Mouse (Mus musculus): ENCODE measurements around the gene Ribc1. TPM values are rescaled to one million over a fixed set of nuclear protein-coding genes. Genes with fewer than 3 reads are reported as not detected.

The Ribc1 gene
- polyA plus RNA-seq (2015; fragmentation: Nextera tagmentation; extraction: Ambion mirVana), result 3.2 and 4.6 TPM in 2 replicates

DNA sequence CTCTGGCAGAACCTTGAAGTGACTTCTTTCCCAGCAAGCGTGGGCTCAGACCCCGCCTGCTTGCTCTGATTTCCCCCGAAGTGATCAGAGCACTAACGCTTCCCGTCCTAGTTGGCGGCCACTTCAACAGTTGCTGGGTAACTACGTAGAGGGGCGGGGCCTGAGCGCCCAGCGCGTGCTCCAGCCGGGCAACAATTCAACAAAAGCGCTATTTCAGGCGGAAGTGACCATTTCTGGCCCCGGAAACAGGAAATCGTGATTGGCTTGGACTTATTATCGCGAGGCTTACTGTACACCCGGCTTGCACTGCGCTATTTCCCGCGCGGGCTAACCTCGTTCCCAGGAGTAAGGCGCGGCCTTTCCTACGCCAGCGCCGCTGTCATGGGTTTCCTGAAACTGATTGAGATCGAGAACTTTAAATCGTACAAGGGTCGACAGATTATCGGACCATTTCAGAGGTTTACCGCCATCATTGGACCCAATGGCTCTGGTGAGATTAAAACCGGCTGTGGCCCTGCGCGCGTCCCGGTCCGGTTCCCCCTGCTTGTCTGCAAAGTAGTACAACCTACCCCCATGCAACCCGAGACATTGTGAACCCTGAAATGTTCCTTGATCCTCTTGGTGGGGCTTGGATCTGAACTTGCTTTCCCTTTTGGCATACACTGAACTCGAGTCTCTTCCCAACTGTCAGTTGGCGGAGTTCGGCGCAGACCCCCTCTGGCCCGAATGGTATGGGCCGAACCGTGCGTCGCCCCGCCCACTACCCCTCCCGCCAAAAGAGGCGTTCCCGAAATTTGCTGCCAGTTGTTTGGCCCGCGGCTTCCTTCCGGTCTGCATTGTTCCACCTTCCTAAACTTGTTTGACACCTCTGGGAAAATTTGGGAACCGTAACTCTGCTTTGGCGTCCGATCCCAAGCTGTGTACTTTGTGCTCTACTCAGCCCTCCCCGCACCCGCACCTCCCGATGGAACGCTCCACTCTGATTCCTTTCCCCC, at the start of gene Ribc1, which contains the start of gene Smc1a:
Gene Ribc1 (minus strand): TSS at position 145 of the 995 bp plus-strand sequence.
Gene Smc1a (plus strand): TSS at position 278 of the 995 bp plus-strand sequence.
- Histone ChIP-seq H3K4me1 (peaks cover 6% of the 10 kb centered on the region), H3K36me3 (ENCODE audit: poor library complexity, severe bottlenecking) (peaks cover 9% of the 10 kb centered on the region; the same call in 1 of the 2 replicates), H3K9ac (peak within 1 kb of the TSS; percentile 68), H3K27ac (peak within 1 kb of the TSS; percentile 81), H3K27me3 (peaks cover 22% of the 10 kb centered on the region; the same call in 1 of the 2 replicates), H3K4me3 (peak within 1 kb of the TSS; percentile 52), H3K4me2 (peak within 1 kb of the TSS; percentile 60), H3K9me3 (replicated peaks) (no peaks in the 10 kb centered on the region)
- WGBS, result 22% methylated on average over 64 of the region's 64 CpGs
- peak; percentile 98 for ATAC-seq

DNA sequence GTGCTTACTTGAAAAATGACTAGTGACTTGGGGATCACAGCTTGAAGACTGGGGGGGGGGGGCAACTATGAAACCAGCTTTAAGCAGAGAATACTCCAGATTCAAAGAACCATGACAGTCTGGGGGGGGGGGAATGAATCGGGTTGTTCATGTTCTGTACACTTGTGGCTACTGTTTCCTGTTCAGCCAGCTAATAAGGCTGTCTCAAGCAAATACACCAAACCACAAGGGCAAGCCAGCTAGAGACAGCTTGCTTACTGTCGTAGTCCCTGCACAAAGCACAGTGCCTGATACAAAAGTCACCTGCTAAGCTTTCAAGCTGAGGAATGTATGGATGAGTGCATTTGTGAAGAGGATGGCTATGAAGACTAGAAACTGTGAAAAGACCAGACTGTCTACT, 49.6 kb upstream of the Ribc1 start:
- H3K27me3 ChIP-seq, result peaks cover 57% of the 10 kb centered on the region
- 78% methylated on average over 2 of the region's 2 CpGs for WGBS

DNA sequence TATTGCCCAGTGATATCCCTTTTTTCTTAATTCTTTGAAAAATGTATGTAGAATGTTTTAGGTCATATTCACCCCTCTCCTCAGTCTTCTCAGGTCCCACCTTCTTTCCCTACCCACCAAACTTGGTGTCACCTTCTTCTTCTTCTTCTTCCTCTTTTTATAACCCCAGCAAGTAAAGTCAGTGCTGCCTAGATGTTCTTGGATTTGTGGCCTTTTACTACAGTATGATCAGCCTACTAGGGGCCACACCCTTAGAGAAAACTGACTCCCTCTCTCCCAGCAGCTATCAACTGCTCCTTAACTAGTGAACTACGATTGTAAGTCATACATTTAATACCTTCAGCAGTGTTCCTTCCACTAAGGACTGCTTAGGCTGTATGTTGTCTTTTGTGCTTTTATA, 38.0 kb upstream of the Ribc1 start:
- H3K9ac ChIP-seq, result no peak overlapping the region
- H3K27ac ChIP-seq, result no peak overlapping the region
- H3K9me3 ChIP-seq (replicated peaks), result no peaks in the 10 kb centered on the region
- H3K4me2 ChIP-seq, result no peak overlapping the region
- peaks cover 28% of the 10 kb centered on the region for H3K27me3 ChIP-seq
- no peak overlapping the region for H3K4me3 ChIP-seq
- H3K4me1 ChIP-seq, result no peaks in the 10 kb centered on the region
- ATAC-seq, result no peak
- WGBS, result 93% methylated on average over 1 of the region's 1 CpGs
- peaks cover 18% of the 10 kb centered on the region for H3K36me3 ChIP-seq (ENCODE audit: poor library complexity, severe bottlenecking)

More for the DNA sequence above, 49.6 kb upstream of the Ribc1 start:
- no peaks in the 10 kb centered on the region for H3K9me3 ChIP-seq (replicated peaks)
- no peak overlapping the region for H3K27ac ChIP-seq
- peaks cover 26% of the 10 kb centered on the region; the same call in 1 of the 2 replicates for H3K36me3 ChIP-seq (ENCODE audit: poor library complexity, severe bottlenecking)
- no peak for ATAC-seq
- no peak overlapping the region for H3K4me2 ChIP-seq
- H3K4me1 ChIP-seq, result no peaks in the 10 kb centered on the region
- no peak overlapping the region for H3K4me3 ChIP-seq
- H3K9ac ChIP-seq, result no peak overlapping the region

DNA sequence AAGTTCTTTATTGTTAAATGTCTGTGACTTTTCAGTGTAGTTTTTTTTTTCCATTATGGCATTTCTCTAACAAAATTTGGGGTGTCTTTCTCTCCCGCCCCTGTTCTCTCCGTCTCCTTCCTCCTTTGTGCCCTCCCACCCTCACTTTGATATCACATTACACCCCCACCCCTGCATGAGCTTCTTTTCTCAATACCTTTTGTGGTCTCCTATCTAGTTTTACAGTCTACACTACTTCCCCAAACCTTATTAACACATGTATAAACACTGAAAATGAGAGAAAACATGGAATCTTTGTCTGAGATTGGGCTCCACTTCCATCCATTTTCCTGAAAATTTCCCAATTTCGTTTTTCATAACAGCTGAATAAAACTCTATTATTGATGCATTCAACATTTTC, 36.5 kb upstream of the Ribc1 start:
- Histone ChIP-seq H3K36me3 (ENCODE audit: poor library complexity, severe bottlenecking) (peaks cover 20% of the 10 kb centered on the region; the same call in 1 of the 2 replicates), H3K9ac (no peak overlapping the region), H3K27me3 (peaks cover 25% of the 10 kb centered on the region), H3K4me2 (no peak overlapping the region), H3K27ac (no peak overlapping the region), H3K4me3 (no peak overlapping the region), H3K4me1 (no peaks in the 10 kb centered on the region), H3K9me3 (replicated peaks) (no peaks in the 10 kb centered on the region)
- WGBS, result 84% methylated on average over 3 of the region's 3 CpGs
- ATAC-seq, result no peak

DNA sequence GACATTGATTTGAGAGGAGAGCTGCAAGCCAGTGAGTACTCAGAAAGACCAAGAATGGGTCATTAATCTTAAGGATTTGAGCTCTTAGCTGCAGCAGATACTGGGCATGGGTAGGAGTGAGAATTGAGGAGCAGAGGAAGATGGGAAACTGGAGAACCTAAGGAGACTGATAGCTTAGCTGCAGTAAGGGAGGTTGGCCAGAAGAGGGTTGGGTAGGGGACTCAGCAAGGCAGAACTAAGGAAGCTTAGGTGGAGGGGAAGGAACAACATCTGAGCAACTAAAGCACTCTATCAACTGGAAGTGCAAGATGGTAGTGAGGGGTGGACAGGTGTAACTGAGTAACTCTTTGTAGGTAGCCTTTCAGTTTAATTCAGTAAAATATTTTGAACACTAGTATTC, 31.1 kb upstream of the Ribc1 start:
- H3K27me3 ChIP-seq, result peaks cover 20% of the 10 kb centered on the region; the same call in 1 of the 2 replicates
- H3K4me1 ChIP-seq, result no peaks in the 10 kb centered on the region
- H3K36me3 ChIP-seq (ENCODE audit: poor library complexity, severe bottlenecking), result peaks cover 30% of the 10 kb centered on the region
- no peaks in the 10 kb centered on the region for H3K9me3 ChIP-seq (replicated peaks)
- ATAC-seq, result no peak
- H3K4me3 ChIP-seq, result no peak overlapping the region
- H3K4me2 ChIP-seq, result no peak overlapping the region
- no peak overlapping the region for H3K27ac ChIP-seq
- no peak overlapping the region for H3K9ac ChIP-seq

DNA sequence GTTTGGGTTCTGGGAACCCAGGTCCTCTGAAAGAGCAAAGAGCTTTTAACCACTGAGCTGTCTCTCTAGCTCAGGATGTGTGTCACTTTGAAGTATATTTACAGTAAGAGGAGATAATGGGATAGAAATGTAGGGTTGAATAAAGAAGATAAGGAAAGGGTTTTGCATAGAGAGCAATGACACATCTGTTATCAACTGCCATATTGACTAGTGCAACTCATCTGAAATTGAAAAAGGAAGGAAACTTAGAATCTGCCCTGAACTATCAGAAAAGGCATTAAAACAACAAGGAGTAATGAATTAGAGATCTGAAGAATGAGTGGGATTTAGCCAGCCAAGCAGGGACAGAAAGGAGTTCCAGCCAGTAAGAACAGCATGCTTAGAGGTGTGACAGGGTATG, 23.8 kb upstream of the Ribc1 start:
- peaks cover 28% of the 10 kb centered on the region; the same call in 1 of the 2 replicates for H3K27me3 ChIP-seq
- ATAC-seq, result no peak
- no peak overlapping the region for H3K9ac ChIP-seq
- H3K36me3 ChIP-seq (ENCODE audit: poor library complexity, severe bottlenecking), result peaks cover 40% of the 10 kb centered on the region
- H3K9me3 ChIP-seq (replicated peaks), result no peaks in the 10 kb centered on the region
- no peak overlapping the region for H3K4me3 ChIP-seq
- H3K27ac ChIP-seq, result no peak overlapping the region
- no peaks in the 10 kb centered on the region for H3K4me1 ChIP-seq
- no peak overlapping the region for H3K4me2 ChIP-seq

DNA sequence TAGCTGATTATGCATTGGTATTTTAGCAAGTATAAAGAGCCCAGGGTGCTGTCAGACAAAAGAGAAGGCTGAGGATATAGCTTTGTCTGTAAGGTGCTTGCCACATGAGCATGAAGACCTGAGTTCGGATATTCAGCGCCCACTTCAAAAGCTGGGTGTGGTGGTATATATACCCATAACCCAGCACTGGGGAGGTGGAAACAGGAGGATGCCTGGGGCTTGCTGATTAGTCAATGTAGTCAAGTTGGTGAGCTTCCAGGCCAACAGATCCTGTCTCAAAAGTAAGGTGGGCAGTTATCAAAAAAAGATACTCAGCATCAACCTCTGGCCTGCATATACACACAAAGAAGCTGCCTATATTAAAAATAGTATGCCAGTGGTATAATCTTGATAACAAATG, 3.2 kb upstream of the Ribc1 start:
- Histone ChIP-seq H3K4me1 (peaks cover 6% of the 10 kb centered on the region), H3K27me3 (peaks cover 29% of the 10 kb centered on the region; the same call in 1 of the 2 replicates), H3K9ac (no peak overlapping the region), H3K4me2 (no peak overlapping the region), H3K36me3 (ENCODE audit: poor library complexity, severe bottlenecking) (peaks cover 4% of the 10 kb centered on the region; the same call in 1 of the 2 replicates), H3K4me3 (no peak overlapping the region), H3K9me3 (replicated peaks) (no peaks in the 10 kb centered on the region), H3K27ac (no peak overlapping the region)
- ATAC-seq, result no peak
- 100% methylated on average over 2 of the region's 2 CpGs for WGBS

DNA sequence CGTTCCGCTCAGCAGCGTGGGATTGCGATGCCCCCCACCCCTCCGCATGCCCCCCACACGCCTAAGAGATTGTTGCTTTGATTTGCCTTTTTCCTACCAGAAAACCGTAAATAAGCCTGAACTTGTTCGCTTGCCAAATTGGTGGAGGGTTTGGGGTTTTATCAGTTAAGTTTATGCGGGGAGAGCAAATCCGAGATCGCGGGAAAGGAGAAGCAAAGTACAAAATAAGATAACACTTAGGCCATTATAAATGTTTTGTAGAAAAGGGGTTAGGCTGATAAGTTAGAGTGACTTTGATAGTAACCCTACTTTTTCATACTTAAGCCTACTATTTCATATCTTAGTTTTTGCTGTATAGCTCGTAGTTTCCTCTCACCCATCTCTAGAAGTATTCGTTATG, 1.1 kb upstream of the Ribc1 start:
- Histone ChIP-seq H3K4me1 (peaks cover 6% of the 10 kb centered on the region), H3K4me2 (peak overlapping the region; percentile 60), H3K27ac (no peak overlapping the region), H3K36me3 (ENCODE audit: poor library complexity, severe bottlenecking) (peaks cover 9% of the 10 kb centered on the region; the same call in 1 of the 2 replicates), H3K4me3 (peak overlapping the region; percentile 52), H3K9me3 (replicated peaks) (no peaks in the 10 kb centered on the region), H3K27me3 (peaks cover 22% of the 10 kb centered on the region; the same call in 1 of the 2 replicates), H3K9ac (peak overlapping the region; percentile 68)
- 22% methylated on average over 14 of the region's 14 CpGs for WGBS
- no peak for ATAC-seq

DNA sequence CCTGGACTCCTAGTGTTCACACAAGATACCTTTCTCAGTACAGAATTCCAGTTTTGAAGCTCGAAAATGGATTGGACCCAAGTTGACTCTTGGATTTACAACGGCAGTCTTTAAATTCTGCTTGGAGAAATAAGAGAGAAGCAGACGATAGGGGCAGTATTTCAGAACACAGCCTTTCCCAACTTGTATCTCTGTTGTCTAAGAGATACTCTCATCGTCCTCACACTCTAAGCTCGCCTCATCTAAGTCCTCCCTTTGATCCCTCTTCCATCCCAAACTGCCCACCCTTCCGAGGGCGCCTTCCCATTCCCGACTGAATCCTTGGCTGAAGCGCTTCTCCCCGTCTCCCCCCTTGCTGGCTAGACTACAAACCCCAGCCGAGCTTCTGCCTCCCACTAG, 344 bp downstream of the Ribc1 start:
- peak; percentile 60; the same call in 1 of the 2 replicates for ATAC-seq
- H3K4me3 ChIP-seq, result peak overlapping the region; percentile 52
- peaks cover 9% of the 10 kb centered on the region; the same call in 1 of the 2 replicates for H3K36me3 ChIP-seq (ENCODE audit: poor library complexity, severe bottlenecking)
- WGBS, result 30% methylated on average over 11 of the region's 11 CpGs
- no peaks in the 10 kb centered on the region for H3K9me3 ChIP-seq (replicated peaks)
- peak overlapping the region; percentile 68 for H3K9ac ChIP-seq
- H3K4me1 ChIP-seq, result peaks cover 6% of the 10 kb centered on the region
- H3K27me3 ChIP-seq, result peaks cover 25% of the 10 kb centered on the region; the same call in 1 of the 2 replicates
- peak overlapping the region; percentile 60 for H3K4me2 ChIP-seq
- H3K27ac ChIP-seq, result peak overlapping the region; percentile 81

DNA sequence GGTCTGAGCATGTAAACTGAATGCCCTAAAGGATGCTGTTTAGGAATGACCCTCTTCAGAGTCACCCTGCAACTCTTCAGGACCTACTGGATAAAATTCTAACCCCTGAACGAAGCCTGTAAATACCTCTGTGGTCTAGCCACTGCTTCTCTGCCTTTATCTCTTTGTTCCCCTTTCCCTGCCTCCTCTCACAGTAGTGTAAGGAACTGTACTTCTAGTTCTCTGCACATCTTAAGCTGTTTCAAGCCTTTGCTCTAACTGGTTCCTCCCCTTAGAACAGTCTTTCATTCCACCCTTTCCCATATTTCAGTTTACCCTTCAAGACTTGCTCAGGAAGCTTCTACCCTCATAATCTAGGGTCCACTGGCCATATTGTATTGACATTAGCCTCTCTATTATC, 8.2 kb downstream of the Ribc1 start:
- no peak overlapping the region for H3K9ac ChIP-seq
- no peak overlapping the region for H3K4me3 ChIP-seq
- WGBS, result 73% methylated on average over 1 of the region's 1 CpGs

DNA sequence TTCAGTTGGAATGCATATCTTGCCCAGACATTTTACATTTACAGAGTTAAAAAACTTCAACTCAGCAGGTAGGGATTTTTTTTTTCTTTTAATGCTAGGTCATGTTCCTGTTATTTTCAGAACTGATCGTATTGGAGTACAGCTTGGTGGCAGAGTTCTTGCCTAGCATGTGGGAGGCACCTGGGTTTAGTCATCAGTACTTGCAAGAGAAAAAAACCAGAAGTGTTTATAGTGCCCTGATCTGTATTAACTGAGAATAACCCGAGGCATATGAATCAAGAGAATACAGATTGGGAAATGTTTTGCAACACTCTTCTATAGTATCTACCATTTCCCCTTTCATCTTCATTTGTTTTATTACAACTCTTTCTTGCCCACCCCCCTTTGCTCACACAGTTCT, 13.2 kb downstream of the Ribc1 start:
- H3K9me3 ChIP-seq (replicated peaks), result no peaks in the 10 kb centered on the region
- no peak overlapping the region for H3K27ac ChIP-seq
- H3K4me1 ChIP-seq, result no peaks in the 10 kb centered on the region
- H3K4me2 ChIP-seq, result peak overlapping the region; percentile 68
- no peak overlapping the region for H3K9ac ChIP-seq
- ATAC-seq, result no peak
- peaks cover 58% of the 10 kb centered on the region; the same call in 1 of the 2 replicates for H3K27me3 ChIP-seq
- H3K36me3 ChIP-seq (ENCODE audit: poor library complexity, severe bottlenecking), result 0 out of 2 replicates have a peak, but pooled peaks cover 6% of the 10 kb centered on the region
- WGBS, result 87% methylated on average over 2 of the region's 2 CpGs
- H3K4me3 ChIP-seq, result no peak overlapping the region

More for the DNA sequence above, 8.2 kb downstream of the Ribc1 start:
- Histone ChIP-seq H3K36me3 (ENCODE audit: poor library complexity, severe bottlenecking) (0 out of 2 replicates have a peak, but pooled peaks cover 6% of the 10 kb centered on the region), H3K27ac (no peak overlapping the region), H3K4me1 (no peaks in the 10 kb centered on the region), H3K27me3 (peaks cover 38% of the 10 kb centered on the region; the same call in 1 of the 2 replicates), H3K9me3 (replicated peaks) (no peaks in the 10 kb centered on the region), H3K4me2 (no peak overlapping the region)
- ATAC-seq, result no peak
